Mouse (Mus musculus) limb, embryonic 15.5 days (tissue): ENCODE results near the gene Meiob. TPM values are rescaled to one million over a fixed set of nuclear protein-coding genes. Genes with fewer than 3 reads are reported as not detected.

Source experiments
- ATAC-seq: fragments of 200-750 bp; cut with Nextera tagmentation; 2 replicates; pipeline ENCODE4 v1.8.0; 2017; ENCODE audit warnings: low read depth, moderate TSS enrichment; ENCODE audit not compliant: insufficient number of reproducible peaks, low FRiP score, low TSS enrichment
- H3K27ac ChIP-seq: fragments of 300-500 bp; sonication (generic); 2 replicates; pipeline ENCODE4 v1.5.1; 2015; ENCODE audit warnings: moderate library complexity, mild to moderate bottlenecking, inconsistent platforms
- H3K27me3 ChIP-seq: fragments of 300-500 bp; sonication (generic); 2 replicates; pipeline ENCODE4 v1.6.1; 2015; ENCODE audit warnings: inconsistent platforms
- H3K36me3 ChIP-seq: fragments of 300-500 bp; sonication (generic); 2 replicates; pipeline ENCODE4 v1.6.1; 2015; ENCODE audit warnings: inconsistent platforms
- H3K4me1 ChIP-seq: fragments of 300-500 bp; sonication (generic); 2 replicates; pipeline ENCODE4 v1.6.1; 2015; ENCODE audit warnings: inconsistent platforms
- H3K4me2 ChIP-seq: fragments of 300-500 bp; sonication (generic); 2 replicates; pipeline ENCODE4 v1.6.1; 2015; ENCODE audit warnings: mild to moderate bottlenecking, inconsistent platforms
- H3K4me3 ChIP-seq: fragments of 300-500 bp; sonication (generic); 2 replicates; pipeline ENCODE4 v1.5.1; 2015; ENCODE audit warnings: mild to moderate bottlenecking, inconsistent platforms
- H3K9ac ChIP-seq: fragments of 300-500 bp; sonication (generic); 2 replicates; pipeline ENCODE4 v1.6.1; 2015; ENCODE audit warnings: inconsistent platforms
- H3K9me3 ChIP-seq: fragments of 300-500 bp; sonication (generic); 2 replicates; pipeline ENCODE4 v1.6.1; 2016; ENCODE audit warnings: inconsistent platforms
- WGBS: fragments of 180-500 bp; shearing (Covaris S2); methylation state at CpG from one replicate; pipeline ENCODE4 v1.1.7; 2015; 5-methylcytosine and 5-hydroxymethylcytosine counted together
- polyA plus RNA-seq: library from polyadenylated mRNA; unstranded; fragments of >200 nt; fragmentation: Nextera tagmentation; extraction: Ambion mirVana; gene quantifications from 2 replicates; pipeline ENCODE4 v1.2.1, GENCODE M21; 2015

The Meiob gene
- polyA plus RNA-seq, 1 experiment from 2014 or later, result not detected

DNA sequence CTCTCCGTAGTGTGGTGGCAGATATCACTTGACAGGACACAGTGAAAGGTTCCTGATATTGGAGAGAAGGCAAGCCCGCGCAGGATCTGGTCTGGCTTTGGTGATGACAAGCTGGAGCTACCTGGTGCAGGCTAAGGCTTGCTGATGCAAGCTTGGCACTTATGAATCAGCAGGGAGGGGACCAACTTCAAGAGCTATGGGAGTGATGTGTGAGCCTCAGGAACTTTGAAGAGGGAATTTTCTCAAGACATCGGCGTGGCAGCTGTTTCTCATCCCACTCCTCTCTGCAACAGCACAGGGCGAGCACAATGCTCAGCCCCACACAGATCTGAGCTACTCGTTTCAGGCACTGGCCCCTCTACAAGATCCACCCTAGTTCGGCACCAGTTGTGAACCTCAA lies 35.8 kb downstream of the Meiob start, which contains the start of gene Hagh:
Hagh (plus strand) TSS at position 302 of the 400 bp plus-strand sequence.
- no peaks in the 10 kb centered on the region for H3K4me1 ChIP-seq
- H3K36me3 ChIP-seq, result no peaks in the 10 kb centered on the region
- 0 out of 2 replicates have a peak within 1 kb of the TSS, but pooled peaks have one; percentile 7 for H3K4me2 ChIP-seq
- ATAC-seq, result no peak
- WGBS, result 60% methylated on average over 8 of the region's 8 CpGs
- H3K27ac ChIP-seq, result peak within 1 kb of the TSS; percentile 43
- no peak within 1 kb of the TSS for H3K9ac ChIP-seq
- H3K9me3 ChIP-seq, result no peaks in the 10 kb centered on the region
- no peak within 1 kb of the TSS; the same call in 1 of the 2 replicates for H3K4me3 ChIP-seq
- H3K27me3 ChIP-seq, result peaks cover 18% of the 10 kb centered on the region

DNA sequence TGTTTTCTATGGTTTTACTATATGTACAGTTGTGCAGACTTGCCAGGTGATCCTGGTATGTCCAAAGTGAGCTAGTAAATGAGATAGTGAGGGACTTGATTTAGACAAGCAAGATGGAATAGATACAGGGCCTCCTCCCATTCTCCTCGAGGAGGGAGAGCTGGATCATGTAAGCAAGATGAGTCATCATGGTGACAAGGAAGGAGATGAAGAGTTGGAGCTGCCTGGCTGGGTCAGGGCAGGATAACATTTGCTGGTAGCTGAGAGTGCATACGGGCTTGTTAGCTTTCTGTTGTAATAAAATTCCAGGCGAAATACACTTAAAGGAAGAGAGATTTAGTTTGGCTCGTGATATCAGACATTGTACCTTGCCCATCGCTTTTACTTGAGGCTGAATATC lies 36.3 kb downstream of the Meiob start:
- no peaks in the 10 kb centered on the region for H3K9me3 ChIP-seq
- H3K4me1 ChIP-seq, result no peaks in the 10 kb centered on the region
- 0 out of 2 replicates have a peak overlapping the region, but pooled peaks have one; percentile 7 for H3K4me2 ChIP-seq
- H3K9ac ChIP-seq, result no peak overlapping the region
- 55% methylated on average over 5 of the region's 5 CpGs for WGBS
- no peak overlapping the region; the same call in 1 of the 2 replicates for H3K4me3 ChIP-seq
- ATAC-seq, result no peak
- H3K27me3 ChIP-seq, result peaks cover 22% of the 10 kb centered on the region
- H3K27ac ChIP-seq, result peak overlapping the region; percentile 43; the same call in 1 of the 2 replicates
- H3K36me3 ChIP-seq, result no peaks in the 10 kb centered on the region

DNA sequence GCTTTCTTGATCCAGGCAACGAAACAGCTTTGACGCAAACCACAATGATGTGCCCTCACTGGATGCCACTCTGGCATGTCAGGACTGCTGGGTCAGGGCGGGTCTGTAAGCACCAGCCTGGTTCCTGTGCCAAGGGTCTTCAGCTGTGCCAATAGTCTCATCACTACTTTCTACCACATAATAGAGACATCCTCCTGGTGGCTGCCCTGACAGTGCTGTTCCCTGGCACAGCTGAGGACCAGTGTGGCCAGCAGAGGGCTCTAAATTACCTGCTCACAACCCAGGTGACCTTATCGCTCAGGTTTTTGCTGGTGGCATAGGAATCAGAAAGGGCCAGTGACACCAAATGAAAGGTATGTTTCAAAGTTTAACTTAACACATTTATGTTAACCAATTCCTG lies 37.0 kb downstream of the Meiob start:
- Histone ChIP-seq H3K36me3 (no peaks in the 10 kb centered on the region), H3K4me2 (no peak overlapping the region), H3K27ac (no peak overlapping the region), H3K9ac (no peak overlapping the region), H3K4me3 (no peak overlapping the region), H3K9me3 (no peaks in the 10 kb centered on the region), H3K4me1 (no peaks in the 10 kb centered on the region), H3K27me3 (peaks cover 23% of the 10 kb centered on the region)
- ATAC-seq, result no peak
- WGBS, result 50% methylated on average over 4 of the region's 4 CpGs

DNA sequence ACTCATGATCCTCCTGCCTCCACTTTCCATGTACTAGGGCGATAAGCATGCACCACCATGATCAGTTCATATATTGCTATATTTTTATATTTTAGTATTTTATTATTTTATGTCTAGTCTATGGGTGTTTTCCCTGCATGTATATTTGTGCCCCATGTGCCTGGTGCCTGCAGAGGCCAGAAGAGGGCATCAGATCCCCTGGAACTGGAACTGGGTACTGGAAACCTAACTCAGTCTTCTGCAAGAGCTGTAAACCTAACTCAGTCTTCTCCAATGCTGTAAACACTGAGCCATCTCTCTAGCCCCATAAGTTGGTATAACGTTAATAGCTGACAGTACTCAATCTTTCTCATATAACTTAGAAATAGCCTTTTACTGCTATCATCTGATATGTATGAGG lies 38.5 kb downstream of the Meiob start:
- WGBS, result 56% methylated on average over 2 of the region's 2 CpGs
- no peaks in the 10 kb centered on the region for H3K36me3 ChIP-seq
- H3K9ac ChIP-seq, result no peak overlapping the region
- no peaks in the 10 kb centered on the region for H3K4me1 ChIP-seq
- H3K9me3 ChIP-seq, result no peaks in the 10 kb centered on the region
- ATAC-seq, result no peak
- peaks cover 23% of the 10 kb centered on the region for H3K27me3 ChIP-seq
- no peak overlapping the region for H3K4me2 ChIP-seq
- no peak overlapping the region for H3K4me3 ChIP-seq
- H3K27ac ChIP-seq, result no peak overlapping the region

DNA sequence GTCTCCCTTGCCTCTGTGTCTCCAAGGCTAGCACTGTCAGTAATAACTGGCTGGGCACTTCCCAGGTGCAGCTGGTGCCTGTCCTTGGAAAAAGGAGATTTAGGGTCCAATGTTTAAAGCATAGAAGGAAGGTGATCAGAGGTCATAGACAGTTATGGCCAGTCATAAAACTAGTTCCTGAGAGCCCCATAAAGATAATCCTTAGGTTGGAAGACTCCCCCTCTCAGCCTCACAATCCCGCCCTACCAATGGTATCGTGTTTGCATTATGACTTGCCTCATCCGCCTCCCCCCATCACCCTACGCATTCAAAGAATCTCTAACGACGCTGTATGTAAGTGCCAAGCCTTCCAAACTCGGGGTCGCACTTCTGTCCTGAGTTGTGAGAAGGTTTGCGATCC lies 40.4 kb downstream of the Meiob start:
- Histone ChIP-seq H3K27me3 (peaks cover 23% of the 10 kb centered on the region), H3K27ac (no peak overlapping the region), H3K4me3 (no peak overlapping the region), H3K4me2 (no peak overlapping the region), H3K9me3 (no peaks in the 10 kb centered on the region), H3K9ac (no peak overlapping the region), H3K36me3 (no peaks in the 10 kb centered on the region), H3K4me1 (peaks cover 8% of the 10 kb centered on the region; the same call in 1 of the 2 replicates)
- WGBS, result 27% methylated on average over 9 of the region's 9 CpGs
- no peak for ATAC-seq

DNA sequence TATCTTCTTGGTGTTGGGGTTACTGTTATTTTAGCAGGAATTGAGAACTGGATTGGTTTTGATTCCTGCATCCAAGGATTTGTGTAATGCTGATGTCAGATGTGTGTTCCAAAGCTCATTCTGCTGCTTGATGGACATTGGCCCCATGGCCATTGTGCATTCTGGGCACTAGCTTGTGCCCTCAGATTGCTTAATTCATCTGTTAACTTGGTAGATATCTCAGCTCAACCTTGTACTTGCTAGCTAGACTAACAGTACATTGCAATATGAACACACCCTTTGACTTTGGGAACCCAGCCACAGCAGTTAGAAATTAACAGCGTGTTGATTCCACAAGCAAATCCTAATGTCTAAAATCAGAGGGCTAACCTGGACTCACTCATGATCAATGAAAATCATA lies 43.3 kb downstream of the Meiob start:
- no peaks in the 10 kb centered on the region for H3K36me3 ChIP-seq
- H3K4me1 ChIP-seq, result peaks cover 18% of the 10 kb centered on the region
- no peak overlapping the region for H3K4me2 ChIP-seq
- no peak for ATAC-seq
- H3K27ac ChIP-seq, result no peak overlapping the region
- H3K27me3 ChIP-seq, result peaks cover 23% of the 10 kb centered on the region
- H3K9ac ChIP-seq, result no peak overlapping the region
- H3K4me3 ChIP-seq, result no peak overlapping the region
- no peaks in the 10 kb centered on the region for H3K9me3 ChIP-seq
- 86% methylated on average over 1 of the region's 1 CpGs for WGBS

DNA sequence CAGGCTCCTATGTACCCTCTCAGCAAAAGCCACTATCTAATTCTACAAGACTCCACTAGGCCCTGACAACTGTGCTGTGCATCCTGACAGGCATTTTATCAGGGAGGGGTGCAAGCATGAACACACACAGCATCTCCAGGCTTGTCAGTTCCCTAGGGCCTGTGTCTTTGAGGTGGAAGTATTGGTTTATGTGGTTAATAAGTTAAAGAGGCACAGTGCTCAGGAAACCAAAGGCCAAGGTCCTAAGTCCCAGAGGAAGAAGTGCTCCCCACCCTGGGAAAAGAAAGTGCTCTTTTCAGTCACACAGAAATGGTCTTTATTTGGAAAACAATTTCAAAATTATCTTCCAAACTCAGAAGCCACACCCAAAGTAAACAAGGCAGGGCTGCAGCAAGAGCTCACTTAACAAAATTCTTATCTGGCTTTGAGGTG lies 44.5 kb downstream of the Meiob start:
- Histone ChIP-seq H3K4me1 (peaks cover 18% of the 10 kb centered on the region), H3K4me3 (peak overlapping the region; percentile 95; the same call in 1 of the 2 replicates), H3K27me3 (peaks cover 23% of the 10 kb centered on the region), H3K9ac (no peak overlapping the region), H3K4me2 (peak overlapping the region; percentile 92; the same call in 1 of the 2 replicates), H3K27ac (no peak overlapping the region), H3K36me3 (peaks cover 11% of the 10 kb centered on the region), H3K9me3 (no peaks in the 10 kb centered on the region)
- no peak for ATAC-seq

DNA sequence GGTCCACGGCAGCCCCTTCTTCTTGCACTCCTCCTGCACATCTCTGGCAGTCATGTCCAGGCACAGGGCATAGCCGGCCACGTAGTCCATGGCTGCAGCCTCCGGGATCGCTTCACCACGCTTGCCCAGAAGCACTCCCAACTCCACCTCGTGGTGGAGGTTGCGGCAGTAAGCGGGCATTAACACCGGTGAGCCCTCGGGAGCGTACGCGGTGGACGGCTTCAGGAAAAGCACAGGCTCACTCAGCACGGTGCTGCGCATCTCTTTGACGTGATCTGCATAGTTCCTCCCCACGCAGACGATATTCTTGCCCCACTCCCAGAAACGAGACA lies 45.6 kb downstream of the Meiob start:
- Histone ChIP-seq H3K27ac (peak overlapping the region; percentile 94), H3K9me3 (no peaks in the 10 kb centered on the region), H3K27me3 (peaks cover 15% of the 10 kb centered on the region), H3K9ac (peak overlapping the region; percentile 60), H3K4me2 (peak overlapping the region; percentile 92), H3K36me3 (peaks cover 22% of the 10 kb centered on the region), H3K4me3 (peak overlapping the region; percentile 95), H3K4me1 (peaks cover 18% of the 10 kb centered on the region)
- no peak for ATAC-seq
- under 1% methylated on average over 21 of the region's 21 CpGs for WGBS

DNA sequence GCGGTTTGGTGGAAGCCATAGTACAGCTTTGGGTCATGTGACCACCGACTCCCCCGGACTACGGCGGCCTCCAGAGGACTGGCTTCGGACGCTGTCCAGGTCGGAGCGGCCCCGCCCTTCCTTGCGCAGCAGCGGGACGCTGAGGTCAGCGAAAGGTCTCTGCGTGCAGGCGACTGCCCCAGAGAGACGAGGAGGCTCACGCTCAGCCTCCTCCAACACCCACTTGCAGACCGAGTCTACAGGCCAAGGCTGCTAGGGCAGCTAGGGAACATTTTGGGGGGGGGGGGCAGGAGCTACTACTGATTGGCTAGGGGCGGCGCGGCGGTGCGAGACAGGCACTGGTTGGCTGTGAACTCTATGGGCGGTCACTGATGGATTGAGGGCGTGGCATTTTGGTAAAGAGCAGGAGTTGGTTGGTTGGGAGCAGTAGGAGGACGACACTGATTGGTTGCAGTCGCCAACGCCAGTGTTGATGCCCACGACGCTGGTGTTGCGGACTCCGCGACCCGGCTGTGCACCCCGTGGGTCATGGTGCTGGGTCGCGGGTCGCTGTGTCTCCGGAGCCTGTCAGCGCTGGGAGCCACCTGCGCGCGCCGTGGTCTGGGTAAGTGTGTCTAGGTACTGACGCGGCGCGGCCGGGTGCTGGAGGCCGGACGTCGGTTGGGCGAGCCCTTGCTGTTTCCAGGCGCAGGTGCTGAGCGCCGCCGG lies 46.1 kb downstream of the Meiob start, which contains the start of gene Fahd1:
Fahd1 (minus strand) TSS at position 300 of the 708 bp plus-strand sequence.
- Histone ChIP-seq H3K4me3 (peak within 1 kb of the TSS; percentile 95), H3K9me3 (no peaks in the 10 kb centered on the region), H3K4me2 (peak within 1 kb of the TSS; percentile 92), H3K27me3 (peaks cover 12% of the 10 kb centered on the region), H3K9ac (peak within 1 kb of the TSS; percentile 60), H3K4me1 (peaks cover 18% of the 10 kb centered on the region), H3K36me3 (peaks cover 25% of the 10 kb centered on the region), H3K27ac (peak within 1 kb of the TSS; percentile 94)
- WGBS, result under 1% methylated on average over 58 of the region's 58 CpGs
- peak; percentile 100 for ATAC-seq

DNA sequence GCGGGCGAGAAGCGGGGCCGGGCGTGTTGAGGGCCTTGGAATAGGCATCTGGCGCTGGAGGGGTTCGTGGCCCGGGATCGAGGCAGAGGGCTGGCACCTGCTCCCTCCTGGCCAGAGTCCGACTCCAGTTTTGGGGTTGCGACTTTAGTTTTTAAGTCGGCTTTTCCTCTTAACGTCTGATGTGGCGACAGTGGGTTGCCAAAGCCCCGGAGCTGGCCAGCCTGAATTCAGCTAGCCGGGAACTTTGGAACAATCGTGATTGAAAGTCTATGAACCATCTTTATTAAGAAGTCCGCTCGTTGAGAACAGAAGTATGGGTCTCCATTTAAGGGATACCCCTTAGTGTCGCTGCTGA lies 46.7 kb downstream of the Meiob start:
- Histone ChIP-seq H3K9me3 (no peaks in the 10 kb centered on the region), H3K36me3 (peaks cover 25% of the 10 kb centered on the region)
- 1% methylated on average over 20 of the region's 20 CpGs for WGBS

DNA sequence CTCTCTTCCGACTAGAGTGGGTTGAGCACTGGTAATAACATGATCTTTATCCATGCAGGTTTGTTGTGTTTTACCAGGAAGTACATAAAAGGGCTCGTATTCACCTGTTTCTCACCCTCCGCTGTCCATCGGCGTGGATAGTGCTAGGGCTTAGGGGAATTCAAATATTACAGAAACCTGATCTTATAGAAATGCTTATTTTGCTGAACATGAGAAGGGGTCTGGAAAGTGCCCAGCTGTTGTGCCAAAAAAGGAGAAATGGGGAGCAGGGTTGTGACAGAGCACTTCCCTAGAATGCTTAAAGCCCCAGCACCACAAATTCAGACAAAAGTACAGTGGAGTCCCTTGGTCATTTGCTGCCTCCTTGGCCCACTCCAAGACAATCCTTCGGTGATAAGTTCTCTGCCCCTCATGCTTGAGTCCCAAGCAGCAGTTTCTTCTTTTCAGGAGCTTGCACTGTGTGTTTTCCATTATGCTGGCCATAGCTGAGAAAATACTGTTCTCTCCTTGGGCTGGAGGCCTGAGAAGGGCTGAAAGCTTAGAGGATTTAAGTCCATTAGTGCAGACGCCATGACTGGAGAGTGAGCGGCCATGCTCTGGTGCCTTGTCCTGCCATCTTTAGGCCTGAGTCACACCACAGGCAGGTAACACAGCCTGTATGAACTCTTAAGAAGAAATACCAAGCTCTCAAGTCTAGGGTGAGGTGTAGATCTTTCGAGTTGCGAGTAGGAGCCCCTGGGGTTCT lies 47.5 kb downstream of the Meiob start:
- peaks cover 10% of the 10 kb centered on the region for H3K27me3 ChIP-seq
- WGBS, result 79% methylated on average over 10 of the region's 10 CpGs
- peaks cover 18% of the 10 kb centered on the region for H3K4me1 ChIP-seq
- no peaks in the 10 kb centered on the region for H3K9me3 ChIP-seq
- H3K27ac ChIP-seq, result no peak overlapping the region
- peak overlapping the region; percentile 92 for H3K4me2 ChIP-seq
- H3K9ac ChIP-seq, result no peak overlapping the region
- peak overlapping the region; percentile 95 for H3K4me3 ChIP-seq
- no peak for ATAC-seq
- H3K36me3 ChIP-seq, result peaks cover 25% of the 10 kb centered on the region

More for the DNA sequence above, 46.7 kb downstream of the Meiob start:
- peak overlapping the region; percentile 92 for H3K4me2 ChIP-seq
- H3K4me3 ChIP-seq, result peak overlapping the region; percentile 95
- ATAC-seq, result no peak
- H3K4me1 ChIP-seq, result peaks cover 18% of the 10 kb centered on the region
- peak overlapping the region; percentile 53 for H3K9ac ChIP-seq
- peaks cover 10% of the 10 kb centered on the region for H3K27me3 ChIP-seq
- peak overlapping the region; percentile 30; the same call in 1 of the 2 replicates for H3K27ac ChIP-seq

DNA sequence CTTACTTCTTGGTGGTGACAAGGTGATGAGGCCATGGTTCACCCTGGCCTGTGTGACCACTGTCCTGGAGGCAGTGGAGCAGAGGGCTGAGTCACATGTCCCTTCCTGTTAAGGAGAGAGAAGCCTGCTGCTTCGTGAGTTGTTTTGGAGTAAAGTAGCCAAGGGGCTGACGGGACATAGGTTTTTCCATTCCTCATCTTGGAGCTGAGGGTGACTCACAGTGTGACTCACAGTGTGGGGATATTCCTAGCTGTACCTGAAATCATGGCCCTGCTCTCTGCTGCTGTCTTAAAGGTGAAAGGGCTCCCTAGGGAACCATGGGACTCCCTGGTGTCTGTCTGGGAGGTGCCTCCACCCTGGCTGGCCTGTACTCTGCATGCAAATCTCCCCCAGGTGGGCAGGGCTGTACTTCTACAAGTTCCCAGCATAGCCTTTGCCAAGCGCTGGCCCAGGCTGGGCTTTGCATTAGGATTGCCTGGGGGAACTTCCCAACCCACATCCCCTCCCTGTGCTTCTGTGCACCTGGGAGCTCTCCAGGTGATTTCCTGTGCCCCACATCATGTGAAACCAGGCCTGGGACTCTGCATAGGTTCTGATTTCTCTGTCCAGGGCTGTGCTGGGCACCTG lies 51.9 kb downstream of the Meiob start:
- H3K27ac ChIP-seq, result no peak overlapping the region
- H3K9me3 ChIP-seq, result no peaks in the 10 kb centered on the region
- H3K9ac ChIP-seq, result no peak overlapping the region
- H3K4me3 ChIP-seq, result no peak overlapping the region
- WGBS, result 66% methylated on average over 3 of the region's 3 CpGs
- H3K4me1 ChIP-seq, result peaks cover 6% of the 10 kb centered on the region
- ATAC-seq, result no peak
- no peak overlapping the region for H3K4me2 ChIP-seq
- peaks cover 45% of the 10 kb centered on the region for H3K36me3 ChIP-seq
- peaks cover 9% of the 10 kb centered on the region for H3K27me3 ChIP-seq
